Mouse (Mus musculus): Measurements from ENCODE around the gene Il23a.

- TF ChIP-seq CTCF (IDR thresholded peaks at IDR 0.05; ENCODE audit: extremely low read depth, insufficient read length, insufficient replicate concordance, low read depth, low read length), result no peak
- TF ChIP-seq POLR2A (IDR thresholded peaks at IDR 0.05; ENCODE audit: low read depth, low read length), result no peak
These were observed 3.8 kb upstream of the Il23a start for GRCm38 (mm10) chr10:128302357-128302756.

Measured in small intestine, adult 2 months (tissue).